Mouse (Mus musculus): ENCODE measurements around the gene Tma7.

Tma7 gene

GRCm38 (mm10) chr9:109102541-109102940 is 20.2 kb upstream of the Tma7 start:
- no peak for DNase-seq (ENCODE audit: low read depth, low spot score)

- no peak for DNase-seq (ENCODE audit: low read depth, low spot score)
Measured at GRCm38 (mm10) chr9:109101933-109102445, 19.6 kb upstream of the Tma7 start.

GRCm38 (mm10) chr9:109100307-109100928 is 18.0 kb upstream of the Tma7 start:
- no peak for DNase-seq (ENCODE audit: low read depth, low spot score)

- no peak for DNase-seq (ENCODE audit: low read depth, low spot score)
Measured at GRCm38 (mm10) chr9:109098969-109099368, 16.6 kb upstream of the Tma7 start.

- DNase-seq (ENCODE audit: low read depth, low spot score): no peak
Measured at GRCm38 (mm10) chr9:109098366-109098765, 16.0 kb upstream of the Tma7 start.

- DNase-seq (ENCODE audit: low read depth, low spot score): no peak
Measured at GRCm38 (mm10) chr9:109097831-109098230, 15.4 kb upstream of the Tma7 start.

GRCm38 (mm10) chr9:109097291-109097690 is 14.9 kb upstream of the Tma7 start:
- no peak for DNase-seq (ENCODE audit: low read depth, low spot score)

GRCm38 (mm10) chr9:109096856-109097255 is 14.5 kb upstream of the Tma7 start:
- DNase-seq (ENCODE audit: low read depth, low spot score): no peak

GRCm38 (mm10) chr9:109096251-109096661 is 13.9 kb upstream of the Tma7 start:
- no peak for DNase-seq (ENCODE audit: low read depth, low spot score)

GRCm38 (mm10) chr9:109095137-109095982 is 13.0 kb upstream of the Tma7 start, which contains the start of gene Plxnb1:
Gene Plxnb1 (plus strand): TSS chr9:109095389.
- no peak for DNase-seq (ENCODE audit: low read depth, low spot score)

- DNase-seq (ENCODE audit: low read depth, low spot score): no peak
Measured at GRCm38 (mm10) chr9:109094553-109095136, 12.3 kb upstream of the Tma7 start.

- no peak for DNase-seq (ENCODE audit: low read depth, low spot score)
Measured at GRCm38 (mm10) chr9:109093786-109094552, 11.6 kb upstream of the Tma7 start.

GRCm38 (mm10) chr9:109092799-109093198 is 10.4 kb upstream of the Tma7 start:
- no peak for DNase-seq (ENCODE audit: low read depth, low spot score)

- DNase-seq (ENCODE audit: low read depth, low spot score): no peak
Measured at GRCm38 (mm10) chr9:109091802-109092201, 9.4 kb upstream of the Tma7 start.

- DNase-seq (ENCODE audit: low read depth, low spot score): no peak
Measured at GRCm38 (mm10) chr9:109090446-109090845, 8.1 kb upstream of the Tma7 start.

- DNase-seq (ENCODE audit: low read depth, low spot score): no peak
Measured at GRCm38 (mm10) chr9:109087987-109088386, 5.6 kb upstream of the Tma7 start.

GRCm38 (mm10) chr9:109084922-109085321 is 2.5 kb upstream of the Tma7 start:
- DNase-seq (ENCODE audit: low read depth, low spot score): no peak

- DNase-seq (ENCODE audit: low read depth, low spot score): no peak
Measured at GRCm38 (mm10) chr9:109081749-109082123, 651 bp downstream of the Tma7 start.

GRCm38 (mm10) chr9:109080516-109080915 is 1.9 kb downstream of the Tma7 start:
- DNase-seq (ENCODE audit: low read depth, low spot score): no peak

GRCm38 (mm10) chr9:109073661-109074573 is 8.5 kb downstream of the Tma7 start, which contains the start of gene Atrip:
Gene Atrip (minus strand): TSS chr9:109074124.
- DNase-seq (ENCODE audit: low read depth, low spot score): peak; percentile 78

All from retina, postnatal 7 days (tissue).